Mouse (Mus musculus) right cerebral cortex, adult 18-20 months (tissue): Measurements from ENCODE around the gene Vmn1r1.

Experiments
- DNase-seq: peaks from one replicate; pipeline ENCODE4 v3.0.0; 2022; ENCODE audit warnings: mixed read lengths

Vmn1r1 gene

GRCm38 (mm10) chr1:182130830-182131229 lies 33.5 kb downstream of the Vmn1r1 start:
- DNase-seq = no peak

- peak; percentile 87 for DNase-seq
These were observed 39.3 kb downstream of the Vmn1r1 start for GRCm38 (mm10) chr1:182124924-182125368.

- peak; percentile 98 for DNase-seq
These were observed 39.8 kb downstream of the Vmn1r1 start, which contains the start of gene Srp9 for GRCm38 (mm10) chr1:182124506-182124905. Srp9 (plus strand) TSS chr1:182124737.

- no peak for DNase-seq
These were observed 41.9 kb downstream of the Vmn1r1 start for GRCm38 (mm10) chr1:182122413-182122812.

GRCm38 (mm10) chr1:182115651-182116408 lies 48.5 kb downstream of the Vmn1r1 start:
- DNase-seq = no peak

- DNase-seq = peak; percentile 47
These were observed 49.1 kb downstream of the Vmn1r1 start for GRCm38 (mm10) chr1:182115197-182115596.

- peak; percentile 26 for DNase-seq
These were observed 50.4 kb downstream of the Vmn1r1 start for GRCm38 (mm10) chr1:182113587-182114500.

- no peak for DNase-seq
These were observed 51.2 kb downstream of the Vmn1r1 start for GRCm38 (mm10) chr1:182113131-182113530.

- no peak for DNase-seq
These were observed 51.9 kb downstream of the Vmn1r1 start for GRCm38 (mm10) chr1:182112385-182112784.

GRCm38 (mm10) chr1:182111386-182112317 lies 52.6 kb downstream of the Vmn1r1 start:
- DNase-seq = no peak

- DNase-seq = no peak
These were observed 53.4 kb downstream of the Vmn1r1 start for GRCm38 (mm10) chr1:182110708-182111385.

- DNase-seq = no peak
These were observed 54.1 kb downstream of the Vmn1r1 start for GRCm38 (mm10) chr1:182110185-182110584.

GRCm38 (mm10) chr1:182108397-182109099 lies 55.7 kb downstream of the Vmn1r1 start:
- no peak for DNase-seq

- no peak for DNase-seq
These were observed 57.0 kb downstream of the Vmn1r1 start for GRCm38 (mm10) chr1:182107251-182107650.

GRCm38 (mm10) chr1:182105023-182105422 lies 59.3 kb downstream of the Vmn1r1 start:
- no peak for DNase-seq
